Mouse (Mus musculus): ENCODE results near the gene Tsc22d4.

DNA sequence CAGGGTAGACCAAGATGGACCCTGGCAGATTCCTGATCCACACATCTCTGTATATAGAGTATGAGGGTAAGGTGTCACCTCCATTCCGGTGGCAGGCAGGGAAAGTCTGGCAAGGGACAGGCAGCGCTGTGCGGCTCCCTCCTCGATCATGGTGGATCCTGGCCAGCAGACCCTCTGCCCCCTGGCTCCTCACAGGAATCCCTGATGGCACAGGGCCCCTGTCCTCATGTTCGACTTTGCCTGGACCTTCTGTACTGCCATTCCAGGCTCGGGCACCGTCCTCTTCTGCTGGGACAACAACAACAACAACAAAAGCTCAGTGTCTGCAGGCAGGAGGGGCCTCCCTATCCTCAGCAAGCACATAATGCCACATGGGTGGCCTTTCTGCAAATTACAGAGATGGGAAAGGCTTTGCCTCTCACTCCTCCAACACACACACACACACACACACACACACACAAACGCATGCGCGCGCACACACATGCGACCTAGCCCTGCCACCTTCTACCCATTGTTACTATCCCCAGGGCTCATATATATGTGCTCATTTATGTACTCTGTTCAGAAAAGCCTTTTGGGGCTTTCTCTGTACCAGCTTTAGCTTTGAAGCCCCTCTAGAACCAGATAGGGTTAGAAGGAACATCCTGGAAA, 11.8 kb upstream of the Tsc22d4 start:
- TF ChIP-seq POLR2A (IDR thresholded peaks at IDR 0.05; ENCODE audit: borderline replicate concordance, insufficient read depth, low read length) (no peak), CTCF (IDR thresholded peaks at IDR 0.05; ENCODE audit: borderline replicate concordance, insufficient read depth, low read depth, low read length) (no peak)

Measured in cerebellum, adult 2 months (tissue).